Comparison of ENCODE assay signal across 10 mouse cellular contexts in genomic region chr4:114688973-114689371, GRCm38 (mm10).
DNase-seq lines count a peak whose midpoint lies in the region; ATAC-seq and TF ChIP-seq lines count a peak whose summit lies in the region.
"Had no signal": no experiment of that assay in that cellular context is flagged by ENCODE, and none has a peak within 500 bp of the region (broad histone marks: within the 10 kb centered on the region; RNA-seq: fewer than 3 reads in every experiment).

No protein-coding gene starts in this region.

- intact Hi-C loops in left cerebral cortex, postnatal 4 days (cut with DNase I) = no loop called here

- no peaks in the 10 kb centered on the region for H3K9me3 ChIP-seq in intestine, postnatal 0 days (ENCODE audit: control insufficient read depth)
- H3K9me3 ChIP-seq in intestine, embryonic 15.5 days = no peaks in the 10 kb centered on the region
- H3K9me3 ChIP-seq: heart, embryonic 15.5 days; megakaryocyte, embryonic 14.5 days had no signal

- 72% methylated on average over 6 of the region's 6 CpGs for WGBS in intestine, postnatal 0 days
- 68% methylated on average over 6 of the region's 6 CpGs for WGBS in intestine, embryonic 15.5 days

- no peak for ATAC-seq in intestine, postnatal 0 days
- ATAC-seq in intestine, embryonic 15.5 days = no peak
- peak; percentile 63 for ATAC-seq in megakaryocyte progenitor cell, adult 5-6 weeks (replicated peaks; ENCODE audit: poor library complexity)

- no peak overlapping the region for H3K9ac ChIP-seq in intestine, postnatal 0 days (ENCODE audit: low read depth, low read length)
- no peak overlapping the region for H3K9ac ChIP-seq in intestine, embryonic 15.5 days
- H3K9ac ChIP-seq: heart, embryonic 15.5 days had no signal

- peak; percentile 33 for DNase-seq in CD4-positive helper T cell, adult 2 months (ENCODE audit: low read depth, low spot score)
- peak; percentile 27 for DNase-seq in T-cell, adult 2 months (ENCODE audit: low spot score)
- DNase-seq in left cerebral cortex, postnatal 4 days = no peak
- no peak for DNase-seq in urinary bladder, adult 18-20 months (ENCODE audit: low spot score in 2 of 2)
- DNase-seq in gastrocnemius, adult 8-10 months (ENCODE audit: low spot score in 2 of 2) = no peak

- no peaks in the 10 kb centered on the region for H3K4me1 ChIP-seq in intestine, postnatal 0 days (replicated peaks; ENCODE audit: control insufficient read depth, insufficient read depth, low read length)
- H3K4me1 ChIP-seq in intestine, embryonic 15.5 days (replicated peaks) = 0 out of 2 replicates have a peak, but pooled peaks cover 6% of the 10 kb centered on the region

- H3K27ac ChIP-seq in intestine, postnatal 0 days (ENCODE audit: low read depth, low read length) = no peak overlapping the region
- no peak overlapping the region for H3K27ac ChIP-seq in intestine, embryonic 15.5 days
- H3K27ac ChIP-seq: heart, embryonic 15.5 days had no signal

- peak; percentile 70 for TF ChIP-seq CTCF in intestine, postnatal 0 days (IDR thresholded peaks at IDR 0.05; ENCODE audit: low read depth)

- H3K4me3 ChIP-seq in intestine, postnatal 0 days (ENCODE audit: low read depth, low read length) = no peak overlapping the region
- no peak overlapping the region for H3K4me3 ChIP-seq in intestine, embryonic 15.5 days (replicated peaks)
- H3K4me3 ChIP-seq: heart, embryonic 15.5 days; megakaryocyte, embryonic 14.5 days had no signal

- no peak overlapping the region for H3K4me2 ChIP-seq in intestine, postnatal 0 days (replicated peaks; ENCODE audit: low read depth)
- H3K4me2 ChIP-seq in intestine, embryonic 15.5 days (replicated peaks) = no peak overlapping the region

- no peaks in the 10 kb centered on the region for H3K36me3 ChIP-seq in intestine, postnatal 0 days (ENCODE audit: control insufficient read depth, insufficient read depth)
- H3K36me3 ChIP-seq in intestine, embryonic 15.5 days = no peaks in the 10 kb centered on the region
- H3K36me3 ChIP-seq: heart, embryonic 15.5 days had no signal

- peaks cover 5% of the 10 kb centered on the region; the same call in 1 of the 2 replicates for H3K27me3 ChIP-seq in intestine, postnatal 0 days (replicated peaks; ENCODE audit: control insufficient read depth, insufficient read depth, low read length)
- no peaks in the 10 kb centered on the region; the same call in 1 of the 2 replicates for H3K27me3 ChIP-seq in intestine, embryonic 15.5 days (replicated peaks)

Comparison
In these comparisons a context has a peak if more than half of its experiments do, and no peak if none do; other contexts are left out.
1. DNase-seq: peak in CD4-positive helper T cell, adult 2 months (single experiment) and T-cell, adult 2 months (single experiment); none in left cerebral cortex, postnatal 4 days (single experiment), urinary bladder, adult 18-20 months (0 of 2) and gastrocnemius, adult 8-10 months (0 of 2).